Mouse (Mus musculus) embryonic fibroblast, embryonic 13.5 days (primary cell): ENCODE data around the gene Sit1.

Experiments
- CTCF ChIP-seq: IDR thresholded peaks from 2 replicates; pipeline ENCODE4 v1.5.1; 2011; ENCODE audit warnings: mild to moderate bottlenecking, control low read depth, low read length, moderate library complexity, borderline replicate concordance; ENCODE audit not compliant: insufficient read depth
- POLR2A ChIP-seq: IDR thresholded peaks from 2 replicates; pipeline ENCODE4 v1.6.1; 2011; ENCODE audit warnings: low read depth, mild to moderate bottlenecking, control low read depth, low read length, moderate library complexity

GRCm38 (mm10) chr4:43496587-43496986 lies 13.1 kb upstream of the Sit1 start:
- TF ChIP-seq CTCF (no peak), POLR2A (no peak)
